Mouse (Mus musculus): Measurements from ENCODE around the gene Gm21764. TPM values are rescaled to one million over a fixed set of nuclear protein-coding genes. Genes with fewer than 3 reads are reported as not detected.
"Not testable (repeated sequence)": the region's sequence is repeated elsewhere in the genome, so short reads cannot be mapped to it uniquely, and the experiment has no call there.

Gm21764 gene
- not detected in 2 replicates for polyA plus RNA-seq (2015; fragmentation: Nextera tagmentation; extraction: Ambion mirVana)

DNA sequence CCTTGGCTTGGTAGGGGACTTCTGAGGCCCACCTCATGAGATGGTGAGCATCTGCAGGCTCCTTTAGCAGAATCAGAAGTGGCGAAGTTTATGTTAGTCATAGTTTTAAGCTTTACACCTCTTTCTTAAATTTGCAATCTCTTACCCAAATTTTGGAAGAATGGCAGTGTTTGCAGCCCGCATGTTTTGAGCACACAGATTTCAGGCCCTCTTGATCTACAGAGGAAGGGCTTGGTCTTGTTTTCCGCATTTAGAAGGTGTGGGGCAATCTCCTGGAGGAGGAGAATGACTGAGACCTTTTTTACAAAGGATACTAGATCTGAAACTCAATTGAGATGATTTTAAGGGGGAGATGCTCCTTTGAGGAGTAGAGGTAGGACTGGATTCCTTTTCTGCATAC lies at the start of gene Gm21764:
TSS of gene Gm21764 (minus strand) at position 101 of the 400 bp plus-strand sequence.
- WGBS: no CpG with 5 or more reads among the region's 3 CpGs

DNA sequence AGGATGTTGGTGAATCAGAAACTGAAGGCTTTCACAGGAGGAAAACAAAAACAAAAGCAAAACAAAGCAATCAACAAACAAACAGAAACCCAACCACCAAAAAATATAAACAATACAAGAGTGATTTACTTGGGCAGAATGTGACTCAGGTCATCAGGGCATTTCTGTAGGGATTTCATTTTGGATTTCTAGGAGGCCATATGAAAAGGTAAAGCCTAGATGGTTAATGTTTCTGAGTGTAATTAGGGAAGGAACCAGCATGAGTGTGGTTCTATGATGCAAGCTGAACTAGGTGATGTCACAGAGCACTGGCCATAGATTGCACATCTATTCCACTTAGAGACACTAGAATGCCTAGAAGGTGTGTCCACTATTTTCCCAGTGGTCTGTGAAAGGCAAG lies 27.2 kb upstream of the Gm21764 start, which contains the start of gene Ssty1:
TSS of gene Ssty1 (plus strand) at position 301 of the 400 bp plus-strand sequence.
- not testable (repeated sequence) for H3K9ac ChIP-seq; ATAC-seq (ENCODE audit: insufficient number of reproducible peaks, low FRiP score, low TSS enrichment, low read depth); H3K4me1 ChIP-seq

More for the DNA sequence above, at the start of gene Gm21764:
- not testable (repeated sequence) for H3K27ac ChIP-seq (replicated peaks); H3K27me3 ChIP-seq; H3K4me1 ChIP-seq; H3K9me3 ChIP-seq (replicated peaks); H3K4me2 ChIP-seq (replicated peaks); ATAC-seq (ENCODE audit: insufficient number of reproducible peaks, low FRiP score, low TSS enrichment, low read depth); H3K9ac ChIP-seq; H3K36me3 ChIP-seq; H3K4me3 ChIP-seq (replicated peaks)

More for the DNA sequence above, 27.2 kb upstream of the Gm21764 start, which contains the start of gene Ssty1:
- H3K27me3 ChIP-seq; H3K4me3 ChIP-seq (replicated peaks); H3K9me3 ChIP-seq (replicated peaks); H3K27ac ChIP-seq (replicated peaks); H3K36me3 ChIP-seq; H3K4me2 ChIP-seq (replicated peaks): not testable (repeated sequence)

Other genes starting within 250 kb of the Gm21764 start
- gene Gm21904, start 215.5 kb downstream of the Gm21764 start, polyA plus RNA-seq (2015; fragmentation: Nextera tagmentation; extraction: Ambion mirVana): not detected in 2 replicates
- not detected in 2 replicates for gene Gm20772, start 187.1 kb downstream of the Gm21764 start, polyA plus RNA-seq (2015; fragmentation: Nextera tagmentation; extraction: Ambion mirVana)
- not detected in 2 replicates for gene Gm20831, start 187.1 kb downstream of the Gm21764 start, polyA plus RNA-seq (2015; fragmentation: Nextera tagmentation; extraction: Ambion mirVana)
- gene Srsy, start 124.5 kb downstream of the Gm21764 start, polyA plus RNA-seq (2015; fragmentation: Nextera tagmentation; extraction: Ambion mirVana): not detected in 2 replicates
- gene Ssty1, start 27.3 kb upstream of the Gm21764 start, polyA plus RNA-seq (2015; fragmentation: Nextera tagmentation; extraction: Ambion mirVana): not detected in 2 replicates